Mouse (Mus musculus): ENCODE results near the gene Foxp1. TPM values are rescaled to one million over a fixed set of nuclear protein-coding genes. Genes with fewer than 3 reads are reported as not detected.

Gene Foxp1
- total RNA-seq, 2 experiments from 2014 or later: 94.3 to 100 TPM

DNA sequence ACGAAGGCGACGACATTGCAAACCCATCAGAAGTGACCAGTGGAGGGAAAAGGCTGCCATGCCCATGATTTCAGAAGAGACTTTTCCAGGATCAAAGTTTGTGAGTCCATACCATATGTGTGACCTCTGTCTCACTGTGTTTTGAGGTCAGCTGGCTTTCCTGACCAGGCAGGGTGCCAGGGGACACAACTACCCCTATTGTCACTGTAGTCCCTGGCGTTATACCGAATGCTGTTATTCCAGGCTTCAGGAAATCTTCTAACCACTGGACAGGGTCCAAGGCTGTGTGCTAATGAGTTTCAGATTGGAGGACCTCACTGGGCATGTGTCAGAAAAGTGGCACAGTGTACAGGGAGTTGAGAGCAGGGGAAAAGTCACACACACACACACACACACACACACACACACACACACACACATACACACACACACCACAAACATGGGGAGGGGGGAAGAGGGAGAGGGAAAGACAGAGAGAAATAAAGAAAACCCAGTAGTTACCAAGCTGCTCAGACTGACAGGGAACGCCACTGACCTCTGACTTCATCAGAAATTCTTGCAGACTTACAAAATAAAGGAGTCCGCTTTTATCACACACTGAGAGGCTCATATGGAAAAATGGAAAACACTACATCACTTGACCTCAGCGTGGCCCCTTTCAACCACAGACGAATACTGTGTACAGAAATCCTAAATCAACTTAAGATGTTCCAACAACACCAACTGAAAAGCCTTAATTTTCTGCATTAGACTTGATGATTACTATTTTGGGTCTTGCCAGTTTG, 456.8 kb downstream of the Foxp1 start:
- no peak for DNase-seq (ENCODE audit: low spot score in 2 of 2)

DNA sequence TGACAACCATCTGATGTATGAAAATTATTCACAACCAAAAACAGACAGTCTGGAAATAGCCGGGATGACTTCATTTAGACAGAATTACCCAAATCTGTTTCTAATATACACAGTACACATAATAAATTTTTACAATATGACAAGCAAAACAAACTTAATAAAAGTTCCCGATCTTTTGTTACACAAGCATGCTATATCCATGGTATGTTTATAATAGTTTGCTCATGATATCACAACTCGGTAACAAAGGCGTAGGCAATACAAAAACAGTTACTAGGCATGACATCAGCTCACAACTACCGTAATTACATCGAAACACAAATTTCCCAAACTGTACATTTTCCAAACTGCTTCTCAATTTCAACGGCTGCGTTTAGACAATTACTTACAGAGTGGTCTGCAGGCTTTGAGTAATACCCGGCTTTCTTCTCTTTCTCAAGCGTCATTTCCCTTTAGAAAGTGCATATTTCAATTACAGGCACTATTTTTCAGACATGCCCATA, 458.5 kb downstream of the Foxp1 start:
- no peak for DNase-seq (ENCODE audit: low spot score in 2 of 2)

DNA sequence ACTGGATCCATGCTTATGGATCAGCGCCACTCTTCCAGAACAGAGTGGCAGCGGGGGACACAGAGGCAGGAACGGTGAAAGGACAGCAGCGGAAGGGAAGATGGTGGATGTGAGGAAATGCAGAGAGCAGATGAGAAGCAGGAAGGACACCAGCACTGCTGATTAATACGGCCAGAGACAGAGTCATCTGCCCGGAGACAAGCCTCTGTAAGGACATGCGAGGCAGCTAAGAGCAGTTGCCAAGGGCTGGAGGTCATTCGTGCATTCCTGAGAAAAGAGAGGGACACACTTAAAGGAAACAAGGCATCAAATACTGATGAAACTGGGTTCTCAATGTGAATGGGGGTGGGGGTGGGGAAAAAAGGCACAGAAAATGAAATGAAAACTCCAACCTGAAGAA, 459.6 kb downstream of the Foxp1 start:
- DNase-seq (ENCODE audit: low spot score in 2 of 2): no peak

DNA sequence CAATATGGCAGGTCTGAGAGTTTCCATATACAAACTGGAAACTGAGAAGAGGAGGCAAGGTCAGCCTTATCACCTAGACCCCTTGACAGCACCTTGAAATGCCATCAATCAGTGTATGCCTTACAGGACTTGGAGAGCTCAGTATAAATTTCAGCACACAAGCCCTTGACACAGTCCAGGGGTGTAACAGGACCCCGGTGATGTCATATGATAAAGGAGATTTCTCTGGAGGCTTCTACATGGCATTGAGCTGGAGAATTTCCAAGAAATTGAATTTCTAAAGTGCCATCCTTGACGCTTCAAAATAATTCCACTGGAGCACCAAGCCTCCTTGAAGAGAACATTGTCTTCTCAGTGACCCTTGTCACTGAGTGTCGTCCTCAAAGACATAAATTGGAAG, 463.8 kb downstream of the Foxp1 start:
- DNase-seq (ENCODE audit: low spot score in 2 of 2): no peak

DNA sequence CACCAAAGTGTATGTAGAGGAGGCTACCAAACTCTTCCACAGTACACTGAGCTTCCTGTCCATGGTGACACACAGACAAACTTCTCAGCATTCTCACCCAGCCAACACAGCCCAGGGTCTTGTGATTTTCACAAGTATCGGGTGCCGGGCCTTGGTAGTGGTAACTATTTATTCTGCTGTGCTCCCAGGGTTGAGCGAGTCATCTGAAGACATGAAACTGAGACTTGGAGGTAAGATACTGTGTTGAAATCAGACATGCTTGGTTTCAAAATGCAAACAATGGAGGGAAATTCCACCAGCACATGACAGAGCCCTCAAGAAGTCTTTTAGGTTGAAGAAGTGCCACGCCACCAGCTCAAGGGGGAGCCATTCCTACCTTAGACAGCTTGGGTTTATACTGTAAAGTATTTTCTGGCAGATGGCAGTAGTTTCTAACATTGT, 465.4 kb downstream of the Foxp1 start:
- DNase-seq (ENCODE audit: low spot score in 2 of 2): no peak

DNA sequence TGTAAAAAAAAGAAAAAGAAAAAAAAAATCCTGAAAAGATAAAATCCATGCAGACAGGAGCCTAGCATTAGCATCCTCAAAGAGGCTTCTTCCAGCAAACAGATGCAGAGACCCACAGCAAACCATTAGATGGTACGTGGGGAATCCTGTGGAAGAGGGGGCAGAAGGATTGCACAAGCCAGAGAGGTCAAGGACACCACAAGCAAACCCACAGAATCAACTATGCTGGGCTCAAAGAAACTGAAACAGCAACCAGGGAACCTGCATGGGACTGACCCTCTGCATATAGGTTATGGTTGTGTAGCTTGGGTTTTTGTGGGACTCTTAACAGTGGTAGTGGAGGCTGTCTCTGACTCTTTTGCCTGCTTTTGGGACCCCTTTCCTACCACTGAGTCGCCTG, 466.1 kb downstream of the Foxp1 start:
- DNase-seq (ENCODE audit: low spot score in 2 of 2): no peak

GRCm38 (mm10) chr6:99053998-99054397, 468.5 kb downstream of the Foxp1 start:
- DNase-seq (ENCODE audit: low spot score in 2 of 2): no peak

DNA sequence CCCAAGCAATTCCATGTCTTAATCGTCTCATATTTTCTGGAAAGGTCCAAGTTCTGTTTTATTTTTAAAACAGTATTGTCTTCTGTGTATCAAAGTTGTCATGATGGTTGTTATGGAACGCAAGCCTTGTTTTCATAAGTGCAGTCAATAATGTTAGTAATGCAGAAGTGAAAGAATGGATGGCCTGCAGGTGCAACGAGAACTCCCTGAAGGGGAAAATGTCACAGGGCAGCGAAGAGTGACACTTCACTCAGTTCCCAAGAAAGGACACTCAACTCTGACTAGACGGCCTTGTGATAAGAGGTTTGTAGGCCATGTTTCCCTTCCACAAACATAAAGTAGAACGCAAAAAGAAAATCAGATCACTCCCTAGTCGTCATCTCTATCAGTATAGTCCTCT, 469.4 kb downstream of the Foxp1 start:
- no peak for DNase-seq (ENCODE audit: low spot score in 2 of 2)

DNA sequence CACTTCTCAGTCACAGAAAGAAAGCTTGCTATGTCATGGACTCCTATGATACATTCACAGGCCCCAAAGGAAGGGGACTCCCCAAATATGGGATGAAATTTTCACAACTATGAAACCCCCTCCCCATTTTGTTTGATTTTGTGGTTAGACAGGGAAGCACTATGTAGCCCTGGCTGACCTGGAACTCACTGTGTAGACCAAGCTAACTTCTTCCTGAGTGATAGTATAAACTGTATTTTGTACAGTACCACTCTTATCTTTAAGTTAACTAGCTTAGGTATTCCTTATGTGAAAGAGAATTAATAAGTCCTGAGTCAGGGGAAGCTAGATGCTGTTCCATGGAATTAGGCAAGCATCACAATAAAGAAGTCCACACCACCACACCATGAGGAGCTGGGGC, 470.8 kb downstream of the Foxp1 start:
- DNase-seq (ENCODE audit: low spot score in 2 of 2): no peak

- no peak for DNase-seq (ENCODE audit: low spot score in 2 of 2)
Observed at GRCm38 (mm10) chr6:99050288-99051006, 472.1 kb downstream of the Foxp1 start.

DNA sequence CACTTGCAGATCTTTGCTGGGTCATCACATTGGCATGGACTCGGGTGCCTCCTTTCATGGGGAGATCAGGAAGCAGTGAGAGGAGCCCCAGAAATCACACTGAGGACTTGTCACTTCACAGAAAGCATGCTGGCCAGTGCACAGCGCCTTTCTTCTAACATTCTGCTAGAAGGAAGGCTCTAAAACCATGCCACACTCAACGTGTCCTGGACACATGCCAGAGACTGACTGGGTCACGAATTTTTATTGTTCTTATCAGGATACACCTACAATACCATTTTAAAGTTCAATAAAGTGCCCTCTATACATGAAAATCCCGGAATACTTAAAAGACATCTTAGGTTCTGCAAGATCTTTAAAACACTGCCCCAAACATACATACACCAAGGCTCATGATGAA, 475.2 kb downstream of the Foxp1 start:
- DNase-seq (ENCODE audit: low spot score in 2 of 2): no peak

GRCm38 (mm10) chr6:99045845-99046788, 476.4 kb downstream of the Foxp1 start:
- no peak for DNase-seq (ENCODE audit: low spot score in 2 of 2)

- no peak for DNase-seq (ENCODE audit: low spot score in 2 of 2)
Observed at GRCm38 (mm10) chr6:99043932-99044664, 478.4 kb downstream of the Foxp1 start.

DNA sequence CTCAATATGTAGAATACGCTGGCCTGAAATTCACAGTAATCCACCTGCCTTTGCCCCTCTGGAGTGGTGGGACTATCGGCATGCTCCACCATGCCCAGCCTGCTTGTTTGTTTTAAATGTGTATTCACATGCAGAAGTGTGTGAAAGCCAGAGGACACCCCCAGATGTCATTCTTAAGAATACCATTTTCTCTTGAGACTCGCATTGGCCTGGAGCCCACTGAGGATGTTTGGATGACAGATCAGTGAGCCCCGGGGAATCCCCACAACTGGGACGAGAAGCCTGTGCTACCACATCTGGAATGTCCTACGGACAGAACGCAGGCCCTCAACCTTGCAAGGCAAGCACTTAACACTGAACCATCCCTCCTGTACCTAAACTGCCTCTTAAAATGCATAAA, 479.3 kb downstream of the Foxp1 start:
- no peak for DNase-seq (ENCODE audit: low spot score in 2 of 2)

- DNase-seq (ENCODE audit: low spot score in 2 of 2): no peak
Observed at GRCm38 (mm10) chr6:99042175-99042954, 480.2 kb downstream of the Foxp1 start.

- no peak for DNase-seq (ENCODE audit: low spot score in 2 of 2)
Observed at GRCm38 (mm10) chr6:99038977-99039376, 483.5 kb downstream of the Foxp1 start.

DNA sequence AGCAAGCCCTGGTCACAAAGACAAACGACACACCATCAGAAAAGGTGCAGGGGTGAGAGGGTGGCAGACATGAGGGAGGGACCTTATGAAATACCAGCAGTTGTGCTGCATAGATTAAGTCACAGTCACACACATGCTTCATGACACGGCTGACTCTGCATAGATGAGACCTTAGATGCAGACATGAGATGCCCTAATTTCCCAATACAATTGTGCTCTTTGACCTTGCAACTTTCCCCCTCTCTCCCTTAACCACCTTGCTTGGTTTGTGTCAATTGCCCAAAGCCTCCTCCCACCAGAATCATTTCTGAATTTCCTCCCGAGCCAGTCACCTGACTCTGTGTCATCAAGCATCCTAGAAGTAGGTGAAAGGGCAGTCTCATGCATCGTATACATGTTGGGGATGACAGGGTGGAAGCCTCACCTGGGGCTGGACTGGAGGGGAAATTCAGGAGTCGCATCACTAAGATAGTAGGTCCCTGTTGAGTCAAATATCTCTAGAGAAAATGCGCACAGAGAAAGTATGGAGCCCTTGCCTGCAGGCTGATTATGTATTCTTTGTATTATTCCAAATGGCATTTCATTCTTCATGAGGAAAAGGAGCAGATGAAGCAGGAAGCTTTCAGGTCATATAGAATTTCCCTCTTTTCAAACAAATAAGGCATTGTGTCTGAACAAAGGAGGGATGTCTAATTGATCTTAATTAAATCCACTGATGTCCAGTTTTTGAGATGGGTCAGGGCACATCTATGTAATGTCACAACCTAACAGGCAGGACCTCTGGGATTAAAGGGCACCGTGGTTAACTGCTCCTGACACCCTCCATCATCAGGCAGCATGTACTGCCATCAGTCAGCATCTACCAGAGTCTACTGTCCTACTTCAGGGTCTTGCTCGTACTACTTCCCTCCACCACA, 486.8 kb downstream of the Foxp1 start:
- DNase-seq (ENCODE audit: low spot score in 2 of 2): no peak

- no peak for DNase-seq (ENCODE audit: low spot score in 2 of 2)
Observed at GRCm38 (mm10) chr6:99033062-99033461, 489.5 kb downstream of the Foxp1 start.

Measured in layer of hippocampus, adult 18-20 months (tissue).